In genomic region chr4:134683008-134683407, GRCm38 (mm10) we compare ENCODE assay signal across 7 mouse cellular contexts. TPM values are rescaled to one million over a fixed set of nuclear protein-coding genes. Genes with fewer than 3 reads are reported as not detected.
DNase-seq lines count a peak whose midpoint lies in the region; ATAC-seq and TF ChIP-seq lines count a peak whose summit lies in the region.

No protein-coding gene starts in this region.

- peak; percentile 63 for DNase-seq in layer of hippocampus, adult 9-11 months
- DNase-seq in layer of hippocampus, postnatal 14 days (ENCODE audit: low spot score in 2 of 2): no peak
- DNase-seq in midbrain, embryonic 14.5 days: no peak
- DNase-seq in adrenal gland, adult 8-10 months: no peak
- DNase-seq in ovary, postnatal 10 days (ENCODE audit: low spot score): no peak

- 0 out of 2 replicates have a peak, but pooled peaks cover 6% of the 10 kb centered on the region for H3K9me3 ChIP-seq in hindbrain, embryonic 15.5 days
- no peaks in the 10 kb centered on the region; the same call in 1 of the 2 replicates for H3K9me3 ChIP-seq in midbrain, embryonic 14.5 days (ENCODE audit: control insufficient read depth, low read length)

- no peaks in the 10 kb centered on the region for H3K27me3 ChIP-seq in hindbrain, embryonic 15.5 days
- H3K27me3 ChIP-seq in midbrain, embryonic 14.5 days (ENCODE audit: control insufficient read depth, insufficient read depth, low read length): no peaks in the 10 kb centered on the region

- H3K9ac ChIP-seq in hindbrain, embryonic 15.5 days: no peak overlapping the region
- no peak overlapping the region; the same call in 1 of the 2 replicates for H3K9ac ChIP-seq in midbrain, embryonic 14.5 days (replicated peaks; ENCODE audit: low read length)

- 38% methylated on average over 13 of the region's 13 CpGs for WGBS in hindbrain, embryonic 15.5 days
- WGBS in midbrain, embryonic 14.5 days: 61% methylated on average over 13 of the region's 13 CpGs

- H3K36me3 ChIP-seq in hindbrain, embryonic 15.5 days: no peaks in the 10 kb centered on the region
- H3K36me3 ChIP-seq in midbrain, embryonic 14.5 days (ENCODE audit: control insufficient read depth, insufficient read depth, low read length): no peaks in the 10 kb centered on the region

- H3K4me2 ChIP-seq in hindbrain, embryonic 15.5 days: peak overlapping the region; percentile 20; the same call in 1 of the 2 replicates
- no peak overlapping the region for H3K4me2 ChIP-seq in midbrain, embryonic 14.5 days (ENCODE audit: low read length)

- TF ChIP-seq POLR2A in cortical plate, adult 2 months (IDR thresholded peaks at IDR 0.05; ENCODE audit: extremely low read depth, insufficient read depth, low read length): no peak

- TF ChIP-seq CTCF in cortical plate, adult 2 months (IDR thresholded peaks at IDR 0.05; ENCODE audit: extremely low read depth, insufficient read depth, low read length): no peak

- ATAC-seq in hindbrain, embryonic 15.5 days (ENCODE audit: low FRiP score, low read depth): no peak
- ATAC-seq in midbrain, embryonic 14.5 days (ENCODE audit: low FRiP score, low TSS enrichment): no peak

- H3K4me3 ChIP-seq in cortical plate, adult 2 months (ENCODE audit: insufficient read depth, low read length): no peak overlapping the region
- H3K4me3 ChIP-seq in hindbrain, embryonic 15.5 days: no peak overlapping the region
- no peak overlapping the region for H3K4me3 ChIP-seq in midbrain, embryonic 14.5 days (replicated peaks; ENCODE audit: low read depth, low read length)

- H3K27ac ChIP-seq in cortical plate, adult 2 months (ENCODE audit: insufficient read depth, low read length): peak overlapping the region; percentile 60
- peak overlapping the region; percentile 78 for H3K27ac ChIP-seq in hindbrain, embryonic 15.5 days (replicated peaks)
- H3K27ac ChIP-seq in midbrain, embryonic 14.5 days (replicated peaks; ENCODE audit: low read depth, low read length): peak overlapping the region; percentile 41; the same call in 1 of the 2 replicates

- peaks cover 16% of the 10 kb centered on the region for H3K4me1 ChIP-seq in cortical plate, adult 2 months (ENCODE audit: control insufficient read depth, insufficient read depth, low read length)
- H3K4me1 ChIP-seq in hindbrain, embryonic 15.5 days (replicated peaks): peaks cover 38% of the 10 kb centered on the region
- peaks cover 7% of the 10 kb centered on the region; the same call in 1 of the 2 replicates for H3K4me1 ChIP-seq in midbrain, embryonic 14.5 days (ENCODE audit: control insufficient read depth, insufficient read depth, low read length)

RNA-seq across cellular contexts. Expression of gene Man1c1, which starts 21.1 kb away (rescaled TPM):
- 10 to 100 TPM; 18.9 to 19.8 TPM for total RNA-seq in layer of hippocampus, postnatal 14 days (2021)
- 18.9 and 20.5 TPM in 2 replicates for polyA plus RNA-seq in cortical plate, adult 2 months (2012; rRNA removed)
- 5.8 and 6.1 TPM in 2 replicates for polyA plus RNA-seq in hindbrain, embryonic 15.5 days (2015; fragmentation: Nextera tagmentation; extraction: Ambion mirVana)
- 3.9 and 4.9 TPM in 2 replicates for polyA plus RNA-seq in midbrain, embryonic 14.5 days (2014; fragmentation: Nextera tagmentation; extraction: Ambion mirVana)
- total RNA-seq in adrenal gland, adult 8-10 months (2022): 10 to 100 TPM; 15.3 to 41.3 (median 29.9) TPM
